Mouse (Mus musculus): ENCODE results near the gene Sycn.

Sycn gene

DNA sequence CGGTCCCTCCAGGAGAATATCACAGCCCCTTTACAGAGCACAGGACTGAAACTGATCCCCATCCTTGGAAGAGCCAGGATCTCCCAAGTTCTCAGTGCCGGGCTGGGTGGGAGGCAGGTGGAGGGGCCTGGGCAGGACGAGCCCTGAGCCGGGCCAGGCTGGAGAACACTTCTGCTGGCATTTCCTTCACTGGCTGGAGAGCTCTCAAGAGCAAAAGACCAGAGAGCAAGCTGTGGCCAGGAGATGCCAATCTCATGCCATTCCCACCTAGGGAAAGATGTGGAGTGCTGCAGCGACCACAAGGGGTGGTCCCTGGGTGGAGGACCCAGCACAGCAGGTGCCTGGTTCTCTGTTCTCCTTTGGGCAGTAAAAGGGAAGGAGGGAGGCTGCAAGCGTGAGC is 44.3 kb downstream of the Sycn start:
- DNase-seq (ENCODE audit: low spot score) = no peak

DNA sequence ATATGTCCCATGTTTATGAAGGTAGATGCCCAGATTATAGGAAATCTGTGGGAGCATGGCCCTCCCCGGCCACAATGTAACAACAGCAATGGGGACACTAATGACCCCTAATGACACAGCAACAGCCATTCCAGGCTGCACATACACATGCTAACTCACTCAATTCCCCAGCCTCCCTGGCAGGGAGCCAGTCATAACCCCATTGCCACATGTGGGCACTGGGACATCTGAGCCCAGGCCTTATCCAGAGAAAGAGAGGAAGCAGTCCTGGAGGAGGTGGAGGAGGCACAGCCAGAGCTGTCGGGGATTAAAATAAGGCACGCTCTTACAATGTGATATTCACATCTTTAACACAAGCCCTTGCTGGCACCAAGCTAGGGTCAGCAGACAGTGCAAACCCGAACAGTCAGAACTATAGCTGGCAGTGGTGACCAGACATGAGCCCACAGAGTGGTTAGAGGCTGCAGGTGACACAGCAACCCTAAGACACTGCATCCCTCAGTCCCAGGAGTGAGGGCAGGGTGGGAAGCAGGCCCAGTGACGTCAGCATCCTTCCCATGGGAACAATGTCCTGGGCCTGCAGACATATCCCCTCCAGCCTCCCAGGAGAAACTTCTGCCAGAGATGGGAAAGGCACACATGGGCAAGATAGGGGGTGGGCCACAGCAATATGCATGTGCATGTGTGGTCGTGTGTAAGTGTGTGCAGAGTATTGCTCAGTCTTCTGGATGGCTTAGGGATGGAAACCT is 46.2 kb downstream of the Sycn start:
- no peak for DNase-seq (ENCODE audit: low spot score)

DNA sequence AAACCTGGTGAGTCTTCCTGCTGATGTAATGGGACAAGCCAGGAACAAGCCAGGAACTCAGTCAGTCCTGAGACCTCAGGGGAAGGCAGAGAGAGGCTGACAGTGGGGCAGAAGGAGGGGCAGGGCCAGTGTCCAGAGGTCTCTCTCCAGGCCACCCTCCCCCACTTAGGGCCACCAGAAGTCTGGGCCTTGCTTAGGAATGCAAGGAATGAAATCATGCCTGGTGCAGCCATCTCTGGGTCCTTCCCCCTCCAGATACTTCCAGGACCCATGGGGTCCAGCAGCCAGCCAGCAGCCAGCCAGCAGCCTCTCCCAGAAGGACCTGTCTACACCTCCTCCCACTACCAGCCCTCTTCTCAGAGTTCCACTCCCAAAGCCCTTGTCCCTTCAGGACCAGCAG is 47.0 kb downstream of the Sycn start:
- DNase-seq (ENCODE audit: low spot score) = no peak
